Mouse (Mus musculus) embryo, embryonic 11.5 days (tissue): ENCODE measurements at regions not wholly inside any gene's neighbourhood (a gene's known extent, or its start where the extent isn't known, plus 50 kb on each side); places are given as distances from the start of the nearest gene placed in this dataset.

Experiments used
- DNase-seq: peaks from one replicate; pipeline ENCODE4 v3.0.0-alpha.2; 2012; ENCODE audit warnings: low read depth, low spot score

GRCm38 (mm10) chr17:68223170-68223569 lies 50.4 kb upstream of the L3mbtl4 start:
- DNase-seq, result no peak
